Mouse (Mus musculus) heart, embryonic 11.5 days (tissue): ENCODE measurements around the gene Olfr1209. TPM values are rescaled to one million over a fixed set of nuclear protein-coding genes. Genes with fewer than 3 reads are reported as not detected.

Experiments
- ATAC-seq: fragments of 200-750 bp; cut with Nextera tagmentation; replicated peaks from 2 replicates; pipeline ENCODE4 v1.8.0; 2017; ENCODE audit warnings: moderate library complexity; ENCODE audit not compliant: insufficient number of reproducible peaks, low FRiP score, low TSS enrichment
- H3K27ac ChIP-seq: fragments of 300-500 bp; sonication (generic); 2 replicates; pipeline ENCODE4 v1.5.1; 2014; ENCODE audit warnings: mild to moderate bottlenecking, low read depth, low read length
- H3K27me3 ChIP-seq: fragments of 300-500 bp; sonication (generic); 2 replicates; pipeline ENCODE4 v1.6.1; 2014; ENCODE audit warnings: mild to moderate bottlenecking, low read length, mixed read lengths; ENCODE audit not compliant: control insufficient read depth, insufficient read depth
- H3K36me3 ChIP-seq: fragments of 300-500 bp; sonication (generic); 2 replicates; pipeline ENCODE4 v1.6.1; 2014; ENCODE audit warnings: mild to moderate bottlenecking, low read length, moderate library complexity, mixed read lengths; ENCODE audit not compliant: control insufficient read depth, insufficient read depth
- H3K4me1 ChIP-seq: fragments of 300-500 bp; sonication (generic); 2 replicates; pipeline ENCODE4 v1.6.1; 2014; ENCODE audit warnings: low read length; ENCODE audit not compliant: control insufficient read depth, insufficient read depth
- H3K4me2 ChIP-seq: fragments of 300-500 bp; sonication (generic); 2 replicates; pipeline ENCODE4 v1.6.1; 2014; ENCODE audit warnings: mild to moderate bottlenecking, moderate library complexity
- H3K4me3 ChIP-seq: fragments of 300-500 bp; sonication (generic); 2 replicates; pipeline ENCODE4 v1.5.1; 2014; ENCODE audit warnings: low read depth, low read length
- H3K9ac ChIP-seq: fragments of 300-500 bp; sonication (generic); 2 replicates; pipeline ENCODE4 v1.6.1; 2014; ENCODE audit warnings: mild to moderate bottlenecking, low read depth, low read length, moderate library complexity
- H3K9me3 ChIP-seq: fragments of 300-500 bp; sonication (generic); replicated peaks from 2 replicates; pipeline ENCODE4 v1.6.1; 2016; ENCODE audit warnings: low read length; ENCODE audit not compliant: control insufficient read depth
- WGBS: fragments of 180-500 bp; shearing (Covaris S2); extraction: QIAGEN DNeasy Blood & Tissue Kit; methylation state at CpG from one replicate; pipeline ENCODE4 v1.1.7; 2014; ENCODE audit not compliant: insufficient replicate concordance; 5-methylcytosine and 5-hydroxymethylcytosine counted together
- polyA plus RNA-seq: library from polyadenylated mRNA; unstranded; fragments of >200 nt; fragmentation: Nextera tagmentation; extraction: Ambion mirVana; gene quantifications from 2 replicates; pipeline ENCODE4 v1.2.1, GENCODE M21; 2014

Gene Olfr1209
- not detected in 2 replicates for polyA plus RNA-seq

DNA sequence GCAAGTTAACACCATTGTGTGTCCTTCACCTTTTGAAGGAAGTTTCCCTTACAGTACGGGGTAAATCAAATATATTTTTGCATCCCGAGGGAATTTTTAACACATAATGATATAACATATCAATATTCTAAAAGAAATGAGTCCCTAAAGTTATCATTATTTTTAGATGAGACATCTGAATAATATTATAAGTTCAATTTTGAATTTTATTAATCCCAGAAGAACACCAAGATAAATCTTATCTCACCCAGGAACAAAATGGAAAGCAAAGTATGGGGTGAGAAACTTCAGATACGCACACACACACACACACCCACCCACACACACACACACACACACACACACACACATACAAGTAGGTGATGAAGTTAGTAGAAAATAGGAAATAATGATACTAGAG is at the start of gene Olfr1209:
TSS of gene Olfr1209 (minus strand) at position 101 of the 400 bp plus-strand sequence.
- Histone ChIP-seq H3K9me3 (no peaks in the 10 kb centered on the region), H3K27me3 (no peaks in the 10 kb centered on the region), H3K4me3 (no peak within 1 kb of the TSS), H3K4me2 (no peak within 1 kb of the TSS), H3K4me1 (no peaks in the 10 kb centered on the region), H3K36me3 (no peaks in the 10 kb centered on the region), H3K9ac (no peak within 1 kb of the TSS), H3K27ac (no peak within 1 kb of the TSS)
- no peak for ATAC-seq
- WGBS, result 84% methylated on average over 3 of the region's 3 CpGs

DNA sequence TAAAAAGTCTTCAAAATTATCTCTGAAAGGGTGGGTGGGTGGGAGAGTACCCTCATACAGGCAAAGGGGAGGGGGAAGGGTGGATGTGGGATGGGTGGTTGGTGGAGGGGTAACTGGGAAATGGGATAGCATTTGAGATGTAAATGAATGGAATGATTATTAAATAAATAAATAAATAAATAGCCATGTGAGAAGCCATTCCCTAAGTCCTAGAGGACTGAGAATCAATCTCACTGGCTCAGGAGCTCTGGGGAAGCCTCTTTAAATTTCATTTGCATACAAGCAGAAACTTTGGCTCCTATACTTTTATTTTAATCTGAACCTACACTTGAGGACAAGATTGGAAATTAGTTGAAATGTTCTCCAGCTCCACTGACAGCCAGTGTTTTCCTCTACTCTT is 38.7 kb upstream of the Olfr1209 start, which contains the start of gene Olfr1212:
TSS of gene Olfr1212 (plus strand) at position 301 of the 400 bp plus-strand sequence.
- Histone ChIP-seq H3K36me3 (no peaks in the 10 kb centered on the region), H3K9ac (no peak within 1 kb of the TSS), H3K9me3 (no peaks in the 10 kb centered on the region; the same call in 1 of the 2 replicates), H3K27ac (no peak within 1 kb of the TSS), H3K4me1 (no peaks in the 10 kb centered on the region), H3K4me2 (no peak within 1 kb of the TSS), H3K4me3 (no peak within 1 kb of the TSS), H3K27me3 (no peaks in the 10 kb centered on the region)
- ATAC-seq, result no peak

DNA sequence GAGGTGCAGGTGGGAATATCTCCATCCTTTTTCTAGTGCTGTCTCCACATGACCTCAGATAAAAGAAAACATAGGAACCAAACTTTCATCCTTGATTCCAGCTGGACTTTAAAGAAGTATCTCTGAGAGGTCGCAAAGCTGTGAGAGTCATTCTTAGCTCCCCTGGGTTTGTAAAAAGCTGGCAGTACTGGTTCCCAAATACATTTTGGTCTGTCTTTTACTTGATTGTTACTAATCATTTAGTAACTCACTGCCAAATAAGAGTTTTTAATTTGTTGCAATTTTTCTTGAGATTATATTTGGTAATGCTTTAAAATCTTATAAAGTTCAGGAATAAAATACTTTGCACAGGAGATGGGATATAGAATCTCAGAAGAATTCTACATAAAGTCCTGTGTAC is 23.1 kb upstream of the Olfr1209 start, which contains the start of gene Olfr1211:
TSS of gene Olfr1211 (minus strand) at position 101 of the 400 bp plus-strand sequence.
- H3K27me3 ChIP-seq, result no peaks in the 10 kb centered on the region
- H3K4me1 ChIP-seq, result no peaks in the 10 kb centered on the region
- no peak within 1 kb of the TSS for H3K9ac ChIP-seq
- no peak within 1 kb of the TSS for H3K27ac ChIP-seq
- no peak within 1 kb of the TSS for H3K4me2 ChIP-seq
- H3K9me3 ChIP-seq, result no peaks in the 10 kb centered on the region
- no peak for ATAC-seq
- 83% methylated on average over 1 of the region's 1 CpGs for WGBS
- H3K4me3 ChIP-seq, result no peak within 1 kb of the TSS
- no peaks in the 10 kb centered on the region for H3K36me3 ChIP-seq

DNA sequence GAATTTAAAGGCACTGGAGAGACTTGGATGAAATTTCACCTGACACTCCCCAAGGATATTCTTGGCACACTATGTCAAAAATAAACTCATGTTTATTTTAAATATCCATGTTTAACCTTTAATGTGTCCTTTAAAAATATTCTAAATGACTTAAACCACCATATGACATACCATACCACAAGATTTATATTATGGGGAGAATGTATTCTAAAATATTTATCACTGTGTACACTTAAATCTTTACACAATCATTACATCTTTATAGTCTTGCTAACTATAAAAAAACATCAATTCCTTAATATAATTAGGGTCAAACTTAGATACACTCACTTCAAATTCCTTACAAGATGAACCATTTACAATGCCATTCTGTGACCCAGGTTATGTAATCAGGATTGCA is 12.7 kb downstream of the Olfr1209 start, which contains the start of gene Olfr1208:
TSS of gene Olfr1208 (minus strand) at position 101 of the 400 bp plus-strand sequence.
- no peaks in the 10 kb centered on the region for H3K4me1 ChIP-seq
- ATAC-seq, result no peak
- H3K27ac ChIP-seq, result no peak within 1 kb of the TSS
- H3K9ac ChIP-seq, result no peak within 1 kb of the TSS
- H3K9me3 ChIP-seq, result no peaks in the 10 kb centered on the region
- no peak within 1 kb of the TSS for H3K4me3 ChIP-seq
- no peaks in the 10 kb centered on the region for H3K27me3 ChIP-seq
- H3K36me3 ChIP-seq, result no peaks in the 10 kb centered on the region
- no peak within 1 kb of the TSS for H3K4me2 ChIP-seq

DNA sequence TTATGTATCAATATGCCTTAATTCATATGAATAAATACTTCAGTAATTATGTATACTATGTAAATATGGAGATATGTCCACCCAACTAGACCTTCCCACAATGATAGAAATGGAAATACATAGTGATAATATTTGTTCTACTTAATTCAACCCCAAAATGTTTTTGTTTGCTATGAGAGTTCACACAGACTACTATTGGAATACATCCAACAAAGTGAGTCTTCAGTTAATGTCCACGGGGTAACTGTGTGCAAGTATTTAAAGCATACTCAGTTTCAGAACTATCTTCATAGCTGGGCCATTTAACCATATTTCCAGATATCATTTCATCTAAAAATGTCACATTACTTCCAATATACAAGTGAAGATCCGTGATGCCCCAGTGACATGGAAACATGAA is 52.0 kb downstream of the Olfr1209 start, which contains the start of gene Olfr1206:
TSS of gene Olfr1206 (plus strand) at position 301 of the 400 bp plus-strand sequence.
- ATAC-seq, result no peak
- Histone ChIP-seq H3K36me3 (no peaks in the 10 kb centered on the region), H3K4me2 (no peak within 1 kb of the TSS), H3K27ac (no peak within 1 kb of the TSS), H3K4me1 (no peaks in the 10 kb centered on the region), H3K9ac (no peak within 1 kb of the TSS), H3K27me3 (no peaks in the 10 kb centered on the region), H3K4me3 (no peak within 1 kb of the TSS), H3K9me3 (no peaks in the 10 kb centered on the region)
- 75% methylated on average over 2 of the region's 2 CpGs for WGBS

Other genes with a start within 250 kb of the Olfr1209 start
- gene Olfr1193, start 239.5 kb downstream of the Olfr1209 start, polyA plus RNA-seq, result not detected in 2 replicates
- not detected in 2 replicates for gene Olfr1195, start 226.0 kb downstream of the Olfr1209 start, polyA plus RNA-seq
- gene Olfr1196, start 210.6 kb downstream of the Olfr1209 start, polyA plus RNA-seq, result not detected in 2 replicates
- not detected in 2 replicates for gene Olfr1197, start 182.8 kb downstream of the Olfr1209 start, polyA plus RNA-seq
- not detected in 2 replicates for gene Olfr1198, start 163.8 kb downstream of the Olfr1209 start, polyA plus RNA-seq
- not detected in 2 replicates for gene Olfr1199, start 154.7 kb downstream of the Olfr1209 start, polyA plus RNA-seq
- not detected in 2 replicates for gene Olfr1200, start 144.7 kb downstream of the Olfr1209 start, polyA plus RNA-seq
- gene Olfr1201, start 122.1 kb downstream of the Olfr1209 start, polyA plus RNA-seq, result not detected in 2 replicates
- gene Olfr1202, start 100.7 kb downstream of the Olfr1209 start, polyA plus RNA-seq, result not detected in 2 replicates
- not detected in 2 replicates for gene Olfr1205, start 85.4 kb downstream of the Olfr1209 start, polyA plus RNA-seq
- not detected in 2 replicates for gene Olfr1204, start 65.9 kb downstream of the Olfr1209 start, polyA plus RNA-seq
- not detected in 2 replicates for gene Olfr1206, start 51.9 kb downstream of the Olfr1209 start, polyA plus RNA-seq
- not detected in 2 replicates for gene Olfr1208, start 12.8 kb downstream of the Olfr1209 start, polyA plus RNA-seq
- gene Olfr1211, start 23.0 kb upstream of the Olfr1209 start, polyA plus RNA-seq, result not detected in 2 replicates
- gene Olfr1212, start 38.8 kb upstream of the Olfr1209 start, polyA plus RNA-seq, result not detected in 2 replicates
- not detected in 2 replicates for gene Gm13762, start 65.1 kb upstream of the Olfr1209 start, polyA plus RNA-seq
- not detected in 2 replicates for gene Olfr1214, start 77.5 kb upstream of the Olfr1209 start, polyA plus RNA-seq
- gene Olfr1215, start 91.8 kb upstream of the Olfr1209 start, polyA plus RNA-seq, result not detected in 2 replicates
- gene Olfr1216, start 103.2 kb upstream of the Olfr1209 start, polyA plus RNA-seq, result not detected in 2 replicates
- not detected in 2 replicates for gene Olfr1217, start 116.9 kb upstream of the Olfr1209 start, polyA plus RNA-seq
- not detected in 2 replicates for gene Olfr1218, start 146.0 kb upstream of the Olfr1209 start, polyA plus RNA-seq
- gene Olfr1219, start 168.4 kb upstream of the Olfr1209 start, polyA plus RNA-seq, result not detected in 2 replicates
- not detected in 2 replicates for gene Olfr1220, start 191.7 kb upstream of the Olfr1209 start, polyA plus RNA-seq
- not detected in 2 replicates for gene Olfr1221, start 202.1 kb upstream of the Olfr1209 start, polyA plus RNA-seq
- not detected in 2 replicates for gene Olfr1222, start 217.9 kb upstream of the Olfr1209 start, polyA plus RNA-seq
- not detected in 2 replicates for gene Olfr1223, start 236.4 kb upstream of the Olfr1209 start, polyA plus RNA-seq
- not detected in 2 replicates for gene Olfr1224-ps1, start 248.9 kb upstream of the Olfr1209 start, polyA plus RNA-seq